Mouse (Mus musculus): ENCODE measurements around the gene 1110065P20Rik. TPM values are rescaled to one million over a fixed set of nuclear protein-coding genes. Genes with fewer than 3 reads are reported as not detected.

The 1110065P20Rik gene
- polyA plus RNA-seq, 1 experiment from 2014 or later, result 64.4 TPM

- ATAC-seq (ENCODE audit: low read depth), result peak; percentile 30; the same call in 1 of the 2 replicates
- 4% methylated on average over 14 of the region's 37 CpGs for WGBS
- no peaks in the 10 kb centered on the region for H3K36me3 ChIP-seq (ENCODE audit: control insufficient read depth, insufficient read depth, low read length)
- H3K4me3 ChIP-seq (ENCODE audit: low read depth, low read length), result peak overlapping the region; percentile 34
- peaks cover 64% of the 10 kb centered on the region for H3K27me3 ChIP-seq (replicated peaks; ENCODE audit: control insufficient read depth, insufficient read depth, low read length)
- H3K9ac ChIP-seq (ENCODE audit: low read depth, low read length), result no peak overlapping the region
- peaks cover 6% of the 10 kb centered on the region; the same call in 1 of the 2 replicates for H3K9me3 ChIP-seq (ENCODE audit: control insufficient read depth, low read length)
- peak overlapping the region; percentile 60 for H3K4me2 ChIP-seq (ENCODE audit: low read depth, low read length)
- H3K4me1 ChIP-seq (ENCODE audit: control insufficient read depth, insufficient read depth, low read length), result peaks cover 8% of the 10 kb centered on the region
- H3K27ac ChIP-seq (replicated peaks; ENCODE audit: low read depth, low read length), result no peak overlapping the region
- DNase-seq (ENCODE audit: low spot score), result peak; percentile 55
Observed at GRCm38 (mm10) chr4:124882151-124882729, 31.2 kb upstream of the 1110065P20Rik start.

DNA sequence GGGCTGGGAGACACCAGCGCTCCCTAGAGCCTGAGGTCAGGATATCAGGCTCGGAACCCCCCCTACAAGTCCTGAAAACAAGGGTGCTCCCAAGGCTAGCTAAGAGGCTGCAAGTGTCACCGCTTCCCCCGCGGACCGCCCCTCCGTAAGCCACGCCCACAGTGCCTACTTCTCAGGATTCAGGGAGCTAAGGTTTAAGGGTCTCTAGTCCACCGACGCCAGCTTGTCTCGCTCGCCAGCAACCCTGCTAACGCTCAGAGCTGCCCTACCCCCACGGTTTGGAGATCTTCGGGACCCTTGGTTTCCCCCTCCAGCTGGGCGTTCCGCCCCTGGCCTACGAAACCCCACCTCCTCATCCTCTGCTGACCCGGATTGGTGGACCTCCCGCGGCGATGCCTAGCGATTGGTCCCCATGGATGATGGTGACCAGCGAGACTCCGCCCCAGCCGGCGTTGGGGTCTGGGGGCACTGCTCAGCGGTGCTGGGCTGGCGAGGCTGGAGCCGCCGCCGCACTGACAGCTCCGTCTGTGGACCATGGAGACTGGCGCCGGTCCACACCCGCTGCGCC, 30.4 kb upstream of the 1110065P20Rik start:
- Histone ChIP-seq H3K4me3 (ENCODE audit: low read depth, low read length) (peak overlapping the region; percentile 34), H3K27ac (replicated peaks; ENCODE audit: low read depth, low read length) (no peak overlapping the region), H3K36me3 (ENCODE audit: control insufficient read depth, insufficient read depth, low read length) (no peaks in the 10 kb centered on the region), H3K9me3 (ENCODE audit: control insufficient read depth, low read length) (peaks cover 6% of the 10 kb centered on the region; the same call in 1 of the 2 replicates), H3K27me3 (replicated peaks; ENCODE audit: control insufficient read depth, insufficient read depth, low read length) (peaks cover 62% of the 10 kb centered on the region), H3K4me2 (ENCODE audit: low read depth, low read length) (peak overlapping the region; percentile 60), H3K9ac (ENCODE audit: low read depth, low read length) (no peak overlapping the region; the same call in 1 of the 2 replicates), H3K4me1 (ENCODE audit: control insufficient read depth, insufficient read depth, low read length) (peaks cover 8% of the 10 kb centered on the region)
- 1% methylated on average over 34 of the region's 37 CpGs for WGBS
- ATAC-seq (ENCODE audit: low read depth), result peak; percentile 86
- DNase-seq (ENCODE audit: low spot score), result peak; percentile 61

- no peak within 1 kb of the TSS; the same call in 1 of the 2 replicates for H3K9ac ChIP-seq (ENCODE audit: low read depth, low read length)
- H3K27me3 ChIP-seq (replicated peaks; ENCODE audit: control insufficient read depth, insufficient read depth, low read length), result peaks cover 55% of the 10 kb centered on the region
- H3K9me3 ChIP-seq (ENCODE audit: control insufficient read depth, low read length), result peaks cover 6% of the 10 kb centered on the region; the same call in 1 of the 2 replicates
- H3K4me3 ChIP-seq (ENCODE audit: low read depth, low read length), result peak within 1 kb of the TSS; percentile 34
- H3K4me1 ChIP-seq (ENCODE audit: control insufficient read depth, insufficient read depth, low read length), result peaks cover 8% of the 10 kb centered on the region
- H3K36me3 ChIP-seq (ENCODE audit: control insufficient read depth, insufficient read depth, low read length), result no peaks in the 10 kb centered on the region
- peak within 1 kb of the TSS; percentile 60 for H3K4me2 ChIP-seq (ENCODE audit: low read depth, low read length)
- 2% methylated on average over 9 of the region's 11 CpGs for WGBS
- DNase-seq (ENCODE audit: low spot score), result no peak
- ATAC-seq (ENCODE audit: low read depth), result no peak
- H3K27ac ChIP-seq (replicated peaks; ENCODE audit: low read depth, low read length), result no peak within 1 kb of the TSS
Observed at GRCm38 (mm10) chr4:124880599-124880998, 29.6 kb upstream of the 1110065P20Rik start, which contains the start of gene Epha10. TSS of gene Epha10 (plus strand) at chr4:124880899.

- WGBS, result 100% methylated on average over 1 of the region's 1 CpGs
Observed at GRCm38 (mm10) chr4:124872719-124873118, 21.7 kb upstream of the 1110065P20Rik start.

DNA sequence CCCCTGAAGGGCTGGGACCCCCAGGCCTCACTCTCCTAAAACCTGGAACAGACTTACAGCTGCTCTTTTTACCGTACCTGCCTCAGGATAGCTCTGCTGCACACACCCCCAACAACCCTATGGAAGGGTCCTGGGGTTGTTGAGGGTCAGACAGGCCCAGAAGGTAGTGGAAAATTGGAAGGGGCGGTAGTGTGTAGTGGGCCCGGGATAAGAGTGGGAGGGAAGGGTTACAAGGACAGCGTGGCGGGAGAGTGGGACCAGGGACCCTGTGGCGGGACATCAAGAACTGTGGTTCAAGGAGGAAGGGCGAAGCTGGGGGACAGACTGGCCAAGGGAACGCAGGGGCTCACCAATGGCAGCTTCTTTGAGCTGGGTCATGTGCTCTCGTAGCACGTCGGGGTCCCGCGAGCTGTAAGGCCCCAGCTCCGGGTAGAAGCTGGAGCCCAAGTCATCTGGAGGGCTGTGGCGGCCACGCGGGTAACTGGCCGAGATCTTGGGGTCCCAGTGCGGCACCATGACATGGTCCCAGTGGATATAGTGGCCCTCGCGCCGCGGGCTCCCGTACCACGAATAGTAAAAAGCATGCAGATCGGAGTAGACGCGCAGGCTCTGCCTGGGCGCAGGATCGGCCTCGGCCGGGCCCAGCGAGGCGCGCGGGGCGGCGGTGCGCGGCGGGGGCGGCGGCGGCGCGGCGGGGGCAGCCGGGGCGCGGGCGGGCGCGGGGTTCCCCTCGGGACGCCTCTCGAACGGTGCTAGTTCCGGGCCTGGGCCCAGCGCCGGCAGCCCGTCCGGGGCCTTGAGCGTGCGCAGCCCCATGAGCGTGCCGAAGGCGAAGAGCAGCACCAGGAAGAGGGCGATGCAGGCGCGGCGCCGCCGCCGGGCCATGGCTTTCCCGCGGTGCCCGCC, 10.5 kb upstream of the 1110065P20Rik start, which contains the start of gene Maneal:
Gene Maneal, minus strand, starts transcription at position 889 of the 906 bp plus-strand sequence.
- no peak for DNase-seq (ENCODE audit: low spot score)
- peaks cover 26% of the 10 kb centered on the region for H3K27me3 ChIP-seq (replicated peaks; ENCODE audit: control insufficient read depth, insufficient read depth, low read length)
- H3K4me3 ChIP-seq (ENCODE audit: low read depth, low read length), result peak within 1 kb of the TSS; percentile 53
- H3K27ac ChIP-seq (replicated peaks; ENCODE audit: low read depth, low read length), result no peak within 1 kb of the TSS
- H3K4me1 ChIP-seq (ENCODE audit: control insufficient read depth, insufficient read depth, low read length), result no peaks in the 10 kb centered on the region
- peak; percentile 9; the same call in 1 of the 2 replicates for ATAC-seq (ENCODE audit: low read depth)
- 5% methylated on average over 32 of the region's 77 CpGs for WGBS
- H3K36me3 ChIP-seq (ENCODE audit: control insufficient read depth, insufficient read depth, low read length), result peaks cover 7% of the 10 kb centered on the region; the same call in 1 of the 2 replicates
- no peaks in the 10 kb centered on the region for H3K9me3 ChIP-seq (ENCODE audit: control insufficient read depth, low read length)
- peak within 1 kb of the TSS; percentile 49 for H3K9ac ChIP-seq (ENCODE audit: low read depth, low read length)
- H3K4me2 ChIP-seq (ENCODE audit: low read depth, low read length), result peak within 1 kb of the TSS; percentile 77

More at GRCm38 (mm10) chr4:124872719-124873118, 21.7 kb upstream of the 1110065P20Rik start:
- H3K9ac ChIP-seq (ENCODE audit: low read depth, low read length), result no peak overlapping the region
- no peak overlapping the region for H3K27ac ChIP-seq (replicated peaks; ENCODE audit: low read depth, low read length)
- no peak overlapping the region for H3K4me2 ChIP-seq (ENCODE audit: low read depth, low read length)
- no peaks in the 10 kb centered on the region for H3K4me1 ChIP-seq (ENCODE audit: control insufficient read depth, insufficient read depth, low read length)
- 0 out of 2 replicates have a peak, but pooled peaks cover 8% of the 10 kb centered on the region for H3K9me3 ChIP-seq (ENCODE audit: control insufficient read depth, low read length)
- no peaks in the 10 kb centered on the region for H3K36me3 ChIP-seq (ENCODE audit: control insufficient read depth, insufficient read depth, low read length)
- ATAC-seq (ENCODE audit: low read depth), result no peak
- no peaks in the 10 kb centered on the region for H3K27me3 ChIP-seq (replicated peaks; ENCODE audit: control insufficient read depth, insufficient read depth, low read length)
- no peak overlapping the region for H3K4me3 ChIP-seq (ENCODE audit: low read depth, low read length)
- no peak for DNase-seq (ENCODE audit: low spot score)

- H3K9me3 ChIP-seq (ENCODE audit: control insufficient read depth, low read length), result no peaks in the 10 kb centered on the region
- H3K9ac ChIP-seq (ENCODE audit: low read depth, low read length), result no peak overlapping the region
- WGBS, result 10% methylated on average over 7 of the region's 7 CpGs
- H3K27ac ChIP-seq (replicated peaks; ENCODE audit: low read depth, low read length), result no peak overlapping the region
- ATAC-seq (ENCODE audit: low read depth) (no peak), DNase-seq (ENCODE audit: low spot score) (peak; percentile 74)
- no peak overlapping the region for H3K4me3 ChIP-seq (ENCODE audit: low read depth, low read length)
- no peak overlapping the region for H3K4me2 ChIP-seq (ENCODE audit: low read depth, low read length)
- H3K4me1 ChIP-seq (ENCODE audit: control insufficient read depth, insufficient read depth, low read length), result no peaks in the 10 kb centered on the region
- H3K27me3 ChIP-seq (replicated peaks; ENCODE audit: control insufficient read depth, insufficient read depth, low read length), result peaks cover 26% of the 10 kb centered on the region
- H3K36me3 ChIP-seq (ENCODE audit: control insufficient read depth, insufficient read depth, low read length), result peaks cover 17% of the 10 kb centered on the region; the same call in 1 of the 2 replicates
Observed at GRCm38 (mm10) chr4:124860446-124860845, 9.4 kb upstream of the 1110065P20Rik start.

DNA sequence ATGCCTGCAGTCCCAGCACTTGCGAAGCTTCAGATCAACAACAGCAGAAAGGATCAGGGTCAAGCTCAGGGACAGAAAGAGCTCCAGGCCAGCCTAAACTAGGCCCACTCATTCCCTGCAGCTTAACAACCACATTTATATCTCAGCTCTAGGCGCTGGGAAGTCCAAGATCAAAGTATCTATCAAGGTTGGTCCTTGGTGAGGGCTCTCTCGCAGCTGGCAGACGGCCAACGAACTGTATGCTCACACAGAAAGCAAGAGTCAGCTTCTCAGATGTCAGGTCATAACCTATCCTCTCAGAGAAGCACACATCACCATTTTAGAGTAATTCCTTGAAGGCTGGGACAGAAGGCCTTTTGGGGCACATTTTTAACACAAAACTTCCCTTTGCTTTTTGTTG, 7.4 kb upstream of the 1110065P20Rik start:
- Histone ChIP-seq H3K27ac (replicated peaks; ENCODE audit: low read depth, low read length) (no peak overlapping the region), H3K27me3 (replicated peaks; ENCODE audit: control insufficient read depth, insufficient read depth, low read length) (peaks cover 25% of the 10 kb centered on the region), H3K36me3 (ENCODE audit: control insufficient read depth, insufficient read depth, low read length) (peaks cover 35% of the 10 kb centered on the region), H3K9me3 (ENCODE audit: control insufficient read depth, low read length) (no peaks in the 10 kb centered on the region), H3K9ac (ENCODE audit: low read depth, low read length) (no peak overlapping the region), H3K4me1 (ENCODE audit: control insufficient read depth, insufficient read depth, low read length) (no peaks in the 10 kb centered on the region), H3K4me2 (ENCODE audit: low read depth, low read length) (no peak overlapping the region), H3K4me3 (ENCODE audit: low read depth, low read length) (no peak overlapping the region)
- DNase-seq (ENCODE audit: low spot score), result no peak
- ATAC-seq (ENCODE audit: low read depth), result no peak
- 60% methylated on average over 5 of the region's 5 CpGs for WGBS

GRCm38 (mm10) chr4:124856294-124856693, 5.3 kb upstream of the 1110065P20Rik start:
- no peak overlapping the region for H3K4me3 ChIP-seq (ENCODE audit: low read depth, low read length)
- DNase-seq (ENCODE audit: low spot score), result no peak
- H3K9ac ChIP-seq (ENCODE audit: low read depth, low read length), result no peak overlapping the region
- peaks cover 45% of the 10 kb centered on the region for H3K36me3 ChIP-seq (ENCODE audit: control insufficient read depth, insufficient read depth, low read length)
- H3K27ac ChIP-seq (replicated peaks; ENCODE audit: low read depth, low read length), result no peak overlapping the region
- no peak for ATAC-seq (ENCODE audit: low read depth)
- H3K4me2 ChIP-seq (ENCODE audit: low read depth, low read length), result no peak overlapping the region
- WGBS, result 97% methylated on average over 8 of the region's 8 CpGs
- no peaks in the 10 kb centered on the region for H3K9me3 ChIP-seq (ENCODE audit: control insufficient read depth, low read length)
- peaks cover 9% of the 10 kb centered on the region for H3K27me3 ChIP-seq (replicated peaks; ENCODE audit: control insufficient read depth, insufficient read depth, low read length)
- peaks cover 9% of the 10 kb centered on the region for H3K4me1 ChIP-seq (ENCODE audit: control insufficient read depth, insufficient read depth, low read length)
